Mouse (Mus musculus): ENCODE data around the gene Ak5. TPM values are rescaled to one million over a fixed set of nuclear protein-coding genes. Genes with fewer than 3 reads are reported as not detected.

The Ak5 gene
- polyA plus RNA-seq, 1 experiment, result not detected

- Histone ChIP-seq H3K27ac (ENCODE audit: control insufficient read depth, insufficient read depth, low read depth, low read length, poor library complexity) (no peak overlapping the region), H3K4me3 (replicated peaks; ENCODE audit: control insufficient read depth, low read depth, low read length) (no peak overlapping the region), H3K4me1 (ENCODE audit: control insufficient read depth, insufficient read depth, low read length) (no peaks in the 10 kb centered on the region)
- TF ChIP-seq CTCF (IDR thresholded peaks at IDR 0.05; ENCODE audit: control insufficient read depth, insufficient read depth, low read length), result no peak
- no peak for TF ChIP-seq POLR2A (IDR thresholded peaks at IDR 0.05; ENCODE audit: borderline replicate concordance, control insufficient read depth, low read depth, low read length)
- 75% methylated on average over 6 of the region's 6 CpGs for WGBS
Observed at GRCm38 (mm10) chr3:152515959-152516358, 152.2 kb downstream of the Ak5 start.

DNA sequence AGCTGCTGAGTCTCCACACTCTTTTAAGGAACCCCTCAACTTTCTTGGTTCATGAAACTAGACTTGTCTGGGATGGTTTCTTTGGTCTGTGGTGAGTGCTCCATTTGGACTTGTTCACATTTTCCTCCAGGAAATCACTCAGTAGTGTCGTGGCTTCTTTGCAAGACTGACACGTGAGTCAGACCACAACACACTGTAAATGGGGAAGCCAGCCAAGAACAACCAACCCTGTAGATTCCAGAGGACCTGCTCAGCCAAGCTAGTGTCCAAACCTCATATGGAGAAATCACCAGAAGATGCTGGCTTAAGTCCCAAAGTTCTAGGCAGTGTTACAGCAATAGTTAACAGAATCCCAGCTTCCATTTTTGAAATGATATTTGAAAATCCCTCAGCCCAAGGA lies 155.6 kb downstream of the Ak5 start:
- TF ChIP-seq POLR2A (IDR thresholded peaks at IDR 0.05; ENCODE audit: borderline replicate concordance, control insufficient read depth, low read depth, low read length) (no peak), CTCF (IDR thresholded peaks at IDR 0.05; ENCODE audit: control insufficient read depth, insufficient read depth, low read length) (no peak)
- 4% methylated on average over 2 of the region's 2 CpGs for WGBS

GRCm38 (mm10) chr3:152509268-152509667 lies 158.9 kb downstream of the Ak5 start:
- H3K4me3 ChIP-seq (replicated peaks; ENCODE audit: control insufficient read depth, low read depth, low read length), result no peak overlapping the region
- no peak for TF ChIP-seq POLR2A (IDR thresholded peaks at IDR 0.05; ENCODE audit: borderline replicate concordance, control insufficient read depth, low read depth, low read length)
- WGBS, result 27% methylated on average over 7 of the region's 7 CpGs
- H3K27ac ChIP-seq (ENCODE audit: control insufficient read depth, insufficient read depth, low read depth, low read length, poor library complexity), result no peak overlapping the region
- no peaks in the 10 kb centered on the region for H3K4me1 ChIP-seq (ENCODE audit: control insufficient read depth, insufficient read depth, low read length)

More for the DNA sequence above, 155.6 kb downstream of the Ak5 start:
- no peak overlapping the region for H3K4me3 ChIP-seq (replicated peaks; ENCODE audit: control insufficient read depth, low read depth, low read length)
- H3K4me1 ChIP-seq (ENCODE audit: control insufficient read depth, insufficient read depth, low read length), result no peaks in the 10 kb centered on the region
- H3K27ac ChIP-seq (ENCODE audit: control insufficient read depth, insufficient read depth, low read depth, low read length, poor library complexity), result no peak overlapping the region

GRCm38 (mm10) chr3:152508419-152508993 lies 159.7 kb downstream of the Ak5 start:
- Histone ChIP-seq H3K4me1 (ENCODE audit: control insufficient read depth, insufficient read depth, low read length) (no peaks in the 10 kb centered on the region), H3K27ac (ENCODE audit: control insufficient read depth, insufficient read depth, low read depth, low read length, poor library complexity) (no peak overlapping the region), H3K4me3 (replicated peaks; ENCODE audit: control insufficient read depth, low read depth, low read length) (no peak overlapping the region)
- WGBS, result 88% methylated on average over 12 of the region's 12 CpGs
- TF ChIP-seq CTCF (IDR thresholded peaks at IDR 0.05; ENCODE audit: control insufficient read depth, insufficient read depth, low read length), result no peak
- TF ChIP-seq POLR2A (IDR thresholded peaks at IDR 0.05; ENCODE audit: borderline replicate concordance, control insufficient read depth, low read depth, low read length), result no peak

DNA sequence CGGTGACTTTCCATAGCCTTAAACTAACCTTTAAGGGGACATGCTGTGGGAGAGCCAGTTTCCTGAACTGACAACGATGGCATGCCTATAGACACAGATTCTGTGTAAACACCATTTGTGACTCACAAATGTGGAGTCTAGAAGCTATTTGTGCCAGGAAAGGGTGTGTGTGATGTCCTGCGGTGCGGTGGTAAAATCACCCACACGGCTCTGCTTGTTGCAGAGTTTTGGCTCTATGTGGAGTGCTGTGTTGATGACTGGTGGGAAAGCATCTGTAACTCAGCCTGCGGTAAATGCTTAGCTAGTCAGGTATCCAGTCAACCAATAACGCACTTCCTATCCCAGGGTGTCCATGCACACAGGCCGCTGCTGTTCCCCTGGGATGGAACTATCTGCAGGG lies 160.3 kb downstream of the Ak5 start:
- no peak overlapping the region for H3K27ac ChIP-seq (ENCODE audit: control insufficient read depth, insufficient read depth, low read depth, low read length, poor library complexity)
- H3K4me3 ChIP-seq (replicated peaks; ENCODE audit: control insufficient read depth, low read depth, low read length), result no peak overlapping the region
- H3K4me1 ChIP-seq (ENCODE audit: control insufficient read depth, insufficient read depth, low read length), result no peaks in the 10 kb centered on the region
- WGBS, result 88% methylated on average over 8 of the region's 8 CpGs
- no peak for TF ChIP-seq POLR2A (IDR thresholded peaks at IDR 0.05; ENCODE audit: borderline replicate concordance, control insufficient read depth, low read depth, low read length)
- TF ChIP-seq CTCF (IDR thresholded peaks at IDR 0.05; ENCODE audit: control insufficient read depth, insufficient read depth, low read length), result no peak

- TF ChIP-seq CTCF (IDR thresholded peaks at IDR 0.05; ENCODE audit: control insufficient read depth, insufficient read depth, low read length) (no peak), POLR2A (IDR thresholded peaks at IDR 0.05; ENCODE audit: borderline replicate concordance, control insufficient read depth, low read depth, low read length) (no peak)
- H3K4me1 ChIP-seq (ENCODE audit: control insufficient read depth, insufficient read depth, low read length), result no peaks in the 10 kb centered on the region
- H3K4me3 ChIP-seq (replicated peaks; ENCODE audit: control insufficient read depth, low read depth, low read length), result no peak overlapping the region
- WGBS, result 24% methylated on average over 2 of the region's 2 CpGs
- no peak overlapping the region for H3K27ac ChIP-seq (ENCODE audit: control insufficient read depth, insufficient read depth, low read depth, low read length, poor library complexity)
Observed at GRCm38 (mm10) chr3:152498968-152499696, 169.0 kb downstream of the Ak5 start.

DNA sequence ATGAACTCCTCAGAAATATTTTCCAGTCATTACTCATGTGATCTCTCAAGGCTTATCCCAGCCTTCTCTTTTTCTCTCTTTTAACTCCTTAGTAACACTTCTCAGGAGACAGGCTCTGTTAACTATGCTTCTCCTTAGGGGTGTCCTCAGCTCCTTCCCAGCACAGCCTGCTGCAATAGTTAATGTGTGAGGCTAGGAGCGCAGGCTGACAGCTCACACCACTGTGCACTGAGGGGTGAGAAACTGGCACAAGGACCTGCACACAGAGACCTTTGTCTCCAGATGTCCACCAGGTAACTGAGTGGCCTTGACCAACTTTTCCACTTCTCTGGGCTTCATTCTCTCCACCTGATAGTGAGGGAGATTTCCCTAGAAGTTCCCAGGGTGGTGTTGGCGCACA lies 170.3 kb downstream of the Ak5 start:
- 86% methylated on average over 2 of the region's 2 CpGs for WGBS
- Histone ChIP-seq H3K4me1 (ENCODE audit: control insufficient read depth, insufficient read depth, low read length) (no peaks in the 10 kb centered on the region), H3K4me3 (replicated peaks; ENCODE audit: control insufficient read depth, low read depth, low read length) (no peak overlapping the region), H3K27ac (ENCODE audit: control insufficient read depth, insufficient read depth, low read depth, low read length, poor library complexity) (no peak overlapping the region)
- TF ChIP-seq CTCF (IDR thresholded peaks at IDR 0.05; ENCODE audit: control insufficient read depth, insufficient read depth, low read length), result no peak
- no peak for TF ChIP-seq POLR2A (IDR thresholded peaks at IDR 0.05; ENCODE audit: borderline replicate concordance, control insufficient read depth, low read depth, low read length)

GRCm38 (mm10) chr3:152497084-152497483 lies 171.1 kb downstream of the Ak5 start:
- TF ChIP-seq POLR2A (IDR thresholded peaks at IDR 0.05; ENCODE audit: borderline replicate concordance, control insufficient read depth, low read depth, low read length), result no peak
- TF ChIP-seq CTCF (IDR thresholded peaks at IDR 0.05; ENCODE audit: control insufficient read depth, insufficient read depth, low read length), result no peak
- no peak overlapping the region for H3K27ac ChIP-seq (ENCODE audit: control insufficient read depth, insufficient read depth, low read depth, low read length, poor library complexity)
- 88% methylated on average over 7 of the region's 7 CpGs for whole genome bisulfite sequencing
- no peak overlapping the region for H3K4me3 ChIP-seq (replicated peaks; ENCODE audit: control insufficient read depth, low read depth, low read length)
- H3K4me1 ChIP-seq (ENCODE audit: control insufficient read depth, insufficient read depth, low read length), result no peaks in the 10 kb centered on the region
